Mouse (Mus musculus) hindbrain, embryonic 14.5 days (tissue): ENCODE results near the gene Prtg. TPM values are rescaled to one million over a fixed set of nuclear protein-coding genes. Genes with fewer than 3 reads are reported as not detected.

Experiments used
- ATAC-seq: fragments of 200-750 bp; cut with Nextera tagmentation; 2 replicates; pipeline ENCODE4 v1.8.0; 2017; ENCODE audit warnings: moderate number of reproducible peaks, mild to moderate bottlenecking, moderate TSS enrichment, moderate library complexity; ENCODE audit not compliant: low FRiP score
- DNase-seq: peaks from one replicate; pipeline ENCODE4 v3.0.0-alpha.2; 2015; ENCODE audit warnings: low spot score
- H3K27ac ChIP-seq: fragments of 300-500 bp; sonication (generic); 2 replicates; pipeline ENCODE4 v1.5.1; 2014; ENCODE audit warnings: mild to moderate bottlenecking, moderate library complexity
- H3K27me3 ChIP-seq: fragments of 300-500 bp; sonication (generic); 2 replicates; pipeline ENCODE4 v1.6.1; 2014; ENCODE audit warnings: mild to moderate bottlenecking, low read length, mixed read lengths; ENCODE audit not compliant: control insufficient read depth, insufficient read depth
- H3K36me3 ChIP-seq: fragments of 300-500 bp; sonication (generic); replicated peaks from 2 replicates; pipeline ENCODE4 v1.6.1; 2014; ENCODE audit not compliant: control insufficient read depth, insufficient read depth
- H3K4me1 ChIP-seq: fragments of 300-500 bp; sonication (generic); replicated peaks from 2 replicates; pipeline ENCODE4 v1.6.1; 2014; ENCODE audit warnings: antibody characterized with exemption, low read length, mixed read lengths; ENCODE audit not compliant: control insufficient read depth, insufficient read depth
- H3K4me2 ChIP-seq: fragments of 300-500 bp; sonication (generic); replicated peaks from 2 replicates; pipeline ENCODE4 v1.6.1; 2014; ENCODE audit warnings: mild to moderate bottlenecking, moderate library complexity
- H3K4me3 ChIP-seq: fragments of 300-500 bp; sonication (generic); replicated peaks from 2 replicates; pipeline ENCODE4 v1.5.1; 2014; ENCODE audit warnings: mild to moderate bottlenecking, low read length
- H3K9ac ChIP-seq: fragments of 300-500 bp; sonication (generic); 2 replicates; pipeline ENCODE4 v1.6.1; 2014
- H3K9me3 ChIP-seq: fragments of 300-500 bp; sonication (generic); 2 replicates; pipeline ENCODE4 v1.6.1; 2016; ENCODE audit warnings: low read length; ENCODE audit not compliant: control insufficient read depth
- WGBS: fragments of 180-500 bp; shearing (Covaris S2); extraction: QIAGEN DNeasy Blood & Tissue Kit; methylation state at CpG from one replicate; pipeline ENCODE4 v1.1.7; 2014; 5-methylcytosine and 5-hydroxymethylcytosine counted together
- polyA plus RNA-seq: library from polyadenylated mRNA; unstranded; fragments of >200 nt; fragmentation: Nextera tagmentation; extraction: Ambion mirVana; gene quantifications from 2 replicates; pipeline ENCODE4 v1.2.1, GENCODE M21; 2014

Gene Prtg
- polyA plus RNA-seq, 1 experiment from 2014 or later, result 0.98 TPM

GRCm38 (mm10) chr9:72936301-72936700 is 129.6 kb downstream of the Prtg start:
- H3K27me3 ChIP-seq, result no peaks in the 10 kb centered on the region
- H3K4me3 ChIP-seq, result no peak overlapping the region
- ATAC-seq (no peak), DNase-seq (no peak)
- no peaks in the 10 kb centered on the region for H3K9me3 ChIP-seq
- WGBS, result 75% methylated on average over 2 of the region's 2 CpGs
- H3K36me3 ChIP-seq, result 0 out of 2 replicates have a peak, but pooled peaks cover 8% of the 10 kb centered on the region
- no peak overlapping the region for H3K9ac ChIP-seq
- H3K4me2 ChIP-seq, result no peak overlapping the region
- no peaks in the 10 kb centered on the region for H3K4me1 ChIP-seq
- no peak overlapping the region for H3K27ac ChIP-seq

- DNase-seq (no peak), ATAC-seq (no peak)
- no peaks in the 10 kb centered on the region for H3K27me3 ChIP-seq
- WGBS, result 65% methylated on average over 3 of the region's 3 CpGs
- no peak overlapping the region for H3K4me2 ChIP-seq
- H3K9me3 ChIP-seq, result no peaks in the 10 kb centered on the region
- no peaks in the 10 kb centered on the region for H3K4me1 ChIP-seq
- peaks cover 37% of the 10 kb centered on the region for H3K36me3 ChIP-seq
- no peak overlapping the region for H3K4me3 ChIP-seq
- H3K9ac ChIP-seq, result no peak overlapping the region
- no peak overlapping the region for H3K27ac ChIP-seq
Observed at GRCm38 (mm10) chr9:72943424-72943823, 136.8 kb downstream of the Prtg start.

GRCm38 (mm10) chr9:72944286-72944685 is 137.6 kb downstream of the Prtg start:
- ATAC-seq (no peak), DNase-seq (no peak)
- H3K4me2 ChIP-seq, result no peak overlapping the region
- H3K9ac ChIP-seq, result no peak overlapping the region
- peaks cover 37% of the 10 kb centered on the region for H3K36me3 ChIP-seq
- WGBS, result 93% methylated on average over 13 of the region's 13 CpGs
- no peaks in the 10 kb centered on the region for H3K4me1 ChIP-seq
- H3K27ac ChIP-seq, result no peak overlapping the region
- H3K4me3 ChIP-seq, result no peak overlapping the region
- H3K9me3 ChIP-seq, result no peaks in the 10 kb centered on the region
- no peaks in the 10 kb centered on the region for H3K27me3 ChIP-seq

- no peak overlapping the region for H3K9ac ChIP-seq
- no peak overlapping the region for H3K4me2 ChIP-seq
- 96% methylated on average over 1 of the region's 1 CpGs for WGBS
- DNase-seq (no peak), ATAC-seq (no peak)
- H3K27ac ChIP-seq, result no peak overlapping the region
- no peak overlapping the region for H3K4me3 ChIP-seq
- H3K27me3 ChIP-seq, result no peaks in the 10 kb centered on the region
- peaks cover 37% of the 10 kb centered on the region for H3K36me3 ChIP-seq
- H3K9me3 ChIP-seq, result no peaks in the 10 kb centered on the region
- no peaks in the 10 kb centered on the region for H3K4me1 ChIP-seq
Observed at GRCm38 (mm10) chr9:72947010-72947409, 140.3 kb downstream of the Prtg start.

GRCm38 (mm10) chr9:72949572-72949971 is 142.9 kb downstream of the Prtg start:
- no peak overlapping the region for H3K4me3 ChIP-seq
- no peak overlapping the region for H3K27ac ChIP-seq
- ATAC-seq (no peak), DNase-seq (no peak)
- H3K36me3 ChIP-seq, result peaks cover 25% of the 10 kb centered on the region
- no peaks in the 10 kb centered on the region for H3K4me1 ChIP-seq
- no peaks in the 10 kb centered on the region for H3K27me3 ChIP-seq
- WGBS, result 83% methylated on average over 7 of the region's 7 CpGs
- H3K4me2 ChIP-seq, result no peak overlapping the region
- no peak overlapping the region for H3K9ac ChIP-seq
- H3K9me3 ChIP-seq, result no peaks in the 10 kb centered on the region

GRCm38 (mm10) chr9:72954746-72955145 is 148.1 kb downstream of the Prtg start:
- Histone ChIP-seq H3K27me3 (no peaks in the 10 kb centered on the region), H3K9me3 (no peaks in the 10 kb centered on the region), H3K4me3 (no peak overlapping the region), H3K4me1 (peaks cover 7% of the 10 kb centered on the region; the same call in 1 of the 2 replicates), H3K9ac (no peak overlapping the region), H3K4me2 (no peak overlapping the region), H3K36me3 (no peaks in the 10 kb centered on the region), H3K27ac (no peak overlapping the region)
- DNase-seq (no peak), ATAC-seq (no peak)
- 55% methylated on average over 2 of the region's 2 CpGs for WGBS

GRCm38 (mm10) chr9:72955546-72955945 is 148.9 kb downstream of the Prtg start:
- DNase-seq (peak; percentile 56), ATAC-seq (no peak)
- Histone ChIP-seq H3K4me2 (no peak overlapping the region), H3K4me1 (peaks cover 7% of the 10 kb centered on the region; the same call in 1 of the 2 replicates), H3K27me3 (no peaks in the 10 kb centered on the region), H3K4me3 (no peak overlapping the region), H3K9me3 (no peaks in the 10 kb centered on the region), H3K36me3 (no peaks in the 10 kb centered on the region), H3K27ac (no peak overlapping the region), H3K9ac (no peak overlapping the region)
- WGBS, result 14% methylated on average over 1 of the region's 1 CpGs

- Histone ChIP-seq H3K9ac (peak within 1 kb of the TSS; percentile 68), H3K27ac (peak within 1 kb of the TSS; percentile 54), H3K9me3 (no peaks in the 10 kb centered on the region), H3K4me2 (peak within 1 kb of the TSS; percentile 56), H3K27me3 (no peaks in the 10 kb centered on the region), H3K4me3 (peak within 1 kb of the TSS; percentile 60), H3K4me1 (peaks cover 7% of the 10 kb centered on the region; the same call in 1 of the 2 replicates), H3K36me3 (no peaks in the 10 kb centered on the region)
- DNase-seq (peak; percentile 89), ATAC-seq (peak; percentile 96)
- 2% methylated on average over 43 of the region's 43 CpGs for WGBS
Observed at GRCm38 (mm10) chr9:72958521-72959450, 152.1 kb downstream of the Prtg start, which contains the start of the genes Dyx1c1 and Gm44503. TSS of gene Dyx1c1 (plus strand) at chr9:72958785. TSS of gene Gm44503 (plus strand) at chr9:72958852.

GRCm38 (mm10) chr9:72961346-72961745 is 154.7 kb downstream of the Prtg start:
- H3K9me3 ChIP-seq, result no peaks in the 10 kb centered on the region
- no peak overlapping the region for H3K27ac ChIP-seq
- H3K36me3 ChIP-seq, result no peaks in the 10 kb centered on the region
- peaks cover 7% of the 10 kb centered on the region; the same call in 1 of the 2 replicates for H3K4me1 ChIP-seq
- no peak overlapping the region for H3K9ac ChIP-seq
- H3K27me3 ChIP-seq, result no peaks in the 10 kb centered on the region
- 81% methylated on average over 8 of the region's 8 CpGs for WGBS
- ATAC-seq (no peak), DNase-seq (no peak)
- no peak overlapping the region for H3K4me2 ChIP-seq
- no peak overlapping the region for H3K4me3 ChIP-seq
